Mouse (Mus musculus) liver, adult 2 months (tissue): ENCODE results near the gene Agbl3.

Experiments used
- CTCF ChIP-seq: fragments of 200-500 bp; IDR thresholded peaks from 2 replicates; pipeline ENCODE4 v1.5.1; 2011; ENCODE audit warnings: low read depth, low read length, control low read depth
- POLR2A ChIP-seq: fragments of 200-500 bp; IDR thresholded peaks from 2 replicates; pipeline ENCODE4 v1.6.1; 2011; ENCODE audit warnings: low read length, control low read depth; ENCODE audit not compliant: insufficient read depth; ENCODE audit errors: extremely low read depth

- no peak for TF ChIP-seq POLR2A
- TF ChIP-seq CTCF: no peak
Observed at GRCm38 (mm10) chr6:34777094-34777493, 3.1 kb upstream of the Agbl3 start.
